Mouse (Mus musculus) adrenal gland, adult 2 months (tissue): Measurements from ENCODE around the gene Usp5. TPM values are rescaled to one million over a fixed set of nuclear protein-coding genes. Genes with fewer than 3 reads are reported as not detected.
A peak's percentile ranks its signal among the peaks of the same experiment; 100 is the strongest.

ENCODE experiments used
- DNase-seq: peaks from one replicate; pipeline ENCODE4 v3.0.0; 2021
- long read RNA-seq: library from polyadenylated mRNA; stranded (forward); transcript quantifications from one replicate; pipeline ENCODE4 v2.0.0, GENCODE M21; 2021
- polyA plus RNA-seq: library from polyadenylated mRNA; depleted of rRNA; stranded (reverse); fragments of >200 nt; gene quantifications from 2 replicates; pipeline ENCODE4 v1.2.3, GENCODE M21; 2012; rRNA removed
- total RNA-seq, 2 experiments: library from RNA; stranded (reverse); gene quantifications; 2 replicates each; pipeline ENCODE4 v1.2.3; 2021

Usp5 gene
- total RNA-seq (100 to 1,000 TPM; 103 to 132 TPM), polyA plus RNA-seq (102 and 111 TPM in 2 replicates)
- long read RNA-seq, transcript Usp5-202 (20 exons, 3,076 nt): major isoform, 115 of 152 reads
- long read RNA-seq, partial matches to known transcripts: 18 of 152 reads
- long read RNA-seq, other reads (novel, unspliced or antisense): 14 of 152 reads

GRCm38 (mm10) chr6:124828868-124829798 lies at the start of gene Usp5, which contains the start of gene Cdca3:
Gene Usp5, minus strand, starts transcription at chr6:124829484.
Gene Cdca3, plus strand, starts transcription at chr6:124829547.
- peak; percentile 100 for DNase-seq

GRCm38 (mm10) chr6:124874348-124874747 lies 45.1 kb upstream of the Usp5 start:
- no peak for DNase-seq

- DNase-seq: no peak
Observed at GRCm38 (mm10) chr6:124866560-124866959, 37.3 kb upstream of the Usp5 start.

GRCm38 (mm10) chr6:124865766-124866362 lies 36.6 kb upstream of the Usp5 start:
- DNase-seq: no peak

GRCm38 (mm10) chr6:124863658-124864298 lies 34.5 kb upstream of the Usp5 start, which contains the start of gene Gpr162:
Gene Gpr162, minus strand, starts transcription at chr6:124863983.
- DNase-seq: peak; percentile 61

DNA sequence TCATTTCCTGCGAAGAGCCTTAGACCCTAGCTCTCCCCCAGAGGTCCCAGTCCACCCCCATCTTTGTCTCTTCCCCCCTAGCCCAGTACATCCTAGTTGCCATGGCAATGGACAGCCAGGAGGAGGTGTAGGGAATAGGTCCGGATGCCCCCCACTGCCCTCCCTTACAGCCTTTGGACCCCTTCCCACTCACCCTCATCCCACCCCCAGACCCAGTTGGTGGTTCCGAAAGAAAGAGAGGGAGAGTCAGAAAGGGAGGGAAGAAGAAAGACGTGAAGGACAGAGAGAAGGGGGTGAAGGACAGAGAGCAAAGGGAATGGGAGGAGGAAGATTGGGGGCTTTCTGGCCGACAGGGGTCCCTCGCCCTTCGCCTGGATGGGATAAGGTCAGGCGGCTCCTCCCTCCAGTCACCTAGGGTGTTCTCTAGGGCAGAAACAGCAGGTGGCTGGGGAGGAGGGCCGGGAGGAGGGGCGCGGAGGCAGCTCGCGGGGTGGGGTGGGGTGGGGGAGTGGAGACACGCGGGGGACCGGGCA lies 33.9 kb upstream of the Usp5 start:
- DNase-seq: no peak

DNA sequence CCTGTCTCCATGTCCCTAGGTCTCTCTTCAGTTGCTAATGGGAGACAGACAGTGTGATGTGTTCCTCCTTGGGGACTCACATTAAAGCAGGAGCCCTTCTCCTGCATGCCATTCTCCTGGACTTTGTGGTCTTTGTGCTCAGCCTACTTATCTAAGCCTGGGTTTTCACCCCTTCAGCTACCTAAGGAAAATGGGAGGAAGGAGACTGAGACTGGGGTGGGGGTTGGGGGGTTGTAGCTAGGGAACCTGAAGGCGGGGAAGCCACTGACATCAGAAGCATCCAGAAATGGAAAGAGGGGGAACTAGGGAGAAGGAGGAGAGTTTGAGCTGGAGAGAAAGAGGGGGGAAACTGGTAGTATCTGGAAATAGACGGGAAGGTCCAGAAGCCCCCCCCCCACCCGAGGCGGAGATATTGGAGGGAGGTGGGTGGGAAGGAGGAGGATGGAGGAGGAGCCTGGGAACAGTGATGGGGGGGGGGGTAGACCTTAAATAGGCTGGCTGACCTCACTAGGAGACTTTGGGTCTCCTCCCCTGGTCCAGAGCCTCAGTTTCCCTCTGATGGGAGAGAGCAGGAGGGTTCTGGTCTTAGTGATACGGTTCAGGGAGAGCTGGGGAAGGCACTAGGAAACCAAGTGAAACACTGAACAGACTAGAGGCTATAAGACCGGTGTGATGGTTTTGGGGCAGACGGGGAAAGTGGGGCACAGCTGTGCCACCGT lies 33.3 kb upstream of the Usp5 start:
- DNase-seq: no peak

- no peak for DNase-seq
Observed at GRCm38 (mm10) chr6:124861802-124862201, 32.5 kb upstream of the Usp5 start.

GRCm38 (mm10) chr6:124861266-124861665 lies 32.0 kb upstream of the Usp5 start:
- no peak for DNase-seq

DNA sequence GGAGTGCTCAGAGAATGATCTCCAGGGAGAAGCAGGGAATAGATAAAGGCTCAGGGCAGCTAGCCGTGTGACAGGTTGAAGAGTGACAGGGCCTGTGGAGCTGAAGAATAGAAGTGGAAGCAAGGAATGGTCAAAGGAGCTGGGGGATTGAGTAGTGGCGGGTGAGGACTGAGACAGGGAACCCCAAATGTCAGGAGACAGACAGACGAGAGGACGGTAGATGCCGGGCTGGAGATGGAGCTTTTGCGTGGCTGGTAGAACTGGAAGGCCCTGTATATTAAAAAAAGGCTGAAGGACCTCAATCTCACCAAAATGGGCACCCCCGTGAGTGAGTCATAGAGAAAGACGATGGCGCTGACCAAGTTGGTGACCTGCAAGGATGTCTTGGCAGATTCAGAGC lies 31.2 kb upstream of the Usp5 start:
- DNase-seq: no peak

DNA sequence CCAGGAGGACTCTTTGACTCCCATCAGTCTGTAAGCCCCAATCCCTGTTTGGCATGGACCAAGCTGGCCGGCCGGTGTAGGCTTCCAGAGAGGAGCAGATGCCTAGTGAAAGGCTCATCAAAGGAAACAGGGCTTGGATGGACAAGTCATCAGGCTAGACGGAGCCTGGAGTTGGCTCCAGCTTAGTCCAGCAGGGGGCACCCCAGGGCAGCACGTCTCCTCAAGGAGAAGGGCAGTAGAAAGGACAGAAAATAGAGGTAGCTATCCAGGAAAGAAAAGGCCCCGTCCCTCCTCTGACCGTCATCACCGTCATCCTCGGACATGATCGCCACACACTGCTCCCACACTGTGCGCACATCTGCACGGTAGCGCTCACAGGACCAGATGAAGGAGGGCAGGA lies 30.4 kb upstream of the Usp5 start:
- DNase-seq: peak; percentile 90

GRCm38 (mm10) chr6:124858561-124859318 lies 29.5 kb upstream of the Usp5 start:
- DNase-seq: no peak

DNA sequence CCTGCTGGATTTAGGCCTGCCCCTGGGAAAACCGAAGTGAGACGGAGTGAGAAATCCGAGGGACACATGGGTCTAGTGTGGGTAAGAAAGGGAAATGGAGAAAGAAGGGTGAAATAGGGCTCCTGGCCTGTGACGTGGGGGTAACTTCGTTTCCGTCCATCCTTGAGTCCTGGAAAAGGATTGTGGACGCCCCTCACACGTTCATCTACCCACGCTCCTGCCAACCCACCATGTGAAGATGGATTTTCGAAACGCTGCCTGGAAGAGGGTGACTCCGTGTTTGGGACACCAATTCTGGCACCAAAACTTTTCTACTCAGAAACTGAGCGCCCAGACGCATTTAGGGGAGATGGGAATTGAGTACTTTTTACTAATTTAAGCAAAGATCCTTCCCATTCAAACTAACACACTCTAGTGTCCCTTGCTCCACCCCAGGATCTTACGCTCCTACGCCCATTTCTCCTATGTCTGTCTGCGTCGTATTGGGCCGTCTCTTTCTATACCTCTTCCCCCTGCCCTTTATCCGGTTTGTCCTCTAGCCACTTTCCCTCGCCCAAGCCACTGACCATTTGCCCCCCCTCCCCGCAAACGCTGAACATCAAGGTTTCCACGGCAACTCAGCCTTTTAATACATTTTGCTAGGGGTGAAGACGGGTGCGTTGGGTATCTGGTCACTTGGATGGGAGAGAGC lies 28.7 kb upstream of the Usp5 start:
- no peak for DNase-seq

GRCm38 (mm10) chr6:124856916-124857839 lies 27.9 kb upstream of the Usp5 start, which contains the start of gene P3h3:
Gene P3h3, minus strand, starts transcription at chr6:124857752.
- peak; percentile 86 for DNase-seq

DNA sequence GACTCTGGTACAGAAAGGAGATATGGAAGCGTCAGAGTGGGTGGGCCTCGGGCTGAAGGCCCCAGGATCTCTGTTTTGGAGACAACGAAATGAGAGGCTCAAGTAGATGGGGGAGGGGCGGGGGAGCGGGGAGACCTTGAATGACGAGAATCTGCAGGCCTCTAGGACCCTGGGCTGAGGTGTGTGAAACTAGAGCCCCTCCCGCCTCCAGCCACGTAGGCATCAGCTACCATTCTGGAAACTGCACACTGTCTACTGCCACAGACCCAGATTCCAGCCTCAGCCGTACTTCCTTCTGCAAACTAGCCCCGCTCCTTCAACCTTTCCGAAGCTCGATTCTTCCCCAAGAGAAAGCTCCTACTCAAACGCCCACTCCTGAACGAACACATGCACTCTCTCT lies 27.0 kb upstream of the Usp5 start:
- DNase-seq: no peak

DNA sequence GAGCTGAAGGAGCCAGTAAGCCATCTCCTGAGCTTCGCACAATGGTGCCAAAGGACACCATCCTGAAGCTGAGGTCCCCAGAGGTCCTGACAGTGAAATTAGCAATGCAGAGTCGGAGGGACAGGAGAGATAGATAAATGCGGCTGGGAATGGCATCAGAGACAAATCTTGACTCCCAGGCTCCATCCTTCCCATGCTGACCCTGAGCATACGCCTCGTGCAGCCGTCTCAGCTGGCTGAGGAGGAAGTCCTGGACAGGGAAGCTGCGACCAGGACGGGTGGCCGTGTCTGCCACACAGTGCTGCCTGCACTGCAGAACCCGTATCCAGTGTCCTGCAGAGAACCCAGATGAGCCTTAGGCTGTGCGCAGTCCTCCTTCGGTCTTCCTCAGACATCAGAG lies 25.4 kb upstream of the Usp5 start:
- no peak for DNase-seq

DNA sequence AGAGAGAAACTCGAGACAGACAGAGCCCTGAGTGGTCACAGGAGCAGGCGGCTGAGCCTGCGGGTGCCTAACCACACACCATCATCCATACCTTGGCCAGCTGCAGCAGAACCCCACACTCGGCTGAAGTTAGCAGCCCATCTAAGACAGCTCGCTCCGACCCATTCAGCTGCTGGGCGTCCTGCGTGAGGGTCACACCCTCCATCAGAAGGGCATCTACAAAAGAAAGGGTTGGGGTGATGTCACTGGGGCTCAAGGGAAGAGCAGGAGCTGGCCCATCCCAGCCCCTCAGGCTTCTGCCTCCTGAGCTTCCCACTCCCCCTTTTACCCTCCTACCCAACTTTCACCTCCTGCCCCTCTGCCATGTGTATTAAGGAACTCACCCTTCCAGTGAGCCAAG lies 21.3 kb upstream of the Usp5 start:
- DNase-seq: no peak

DNA sequence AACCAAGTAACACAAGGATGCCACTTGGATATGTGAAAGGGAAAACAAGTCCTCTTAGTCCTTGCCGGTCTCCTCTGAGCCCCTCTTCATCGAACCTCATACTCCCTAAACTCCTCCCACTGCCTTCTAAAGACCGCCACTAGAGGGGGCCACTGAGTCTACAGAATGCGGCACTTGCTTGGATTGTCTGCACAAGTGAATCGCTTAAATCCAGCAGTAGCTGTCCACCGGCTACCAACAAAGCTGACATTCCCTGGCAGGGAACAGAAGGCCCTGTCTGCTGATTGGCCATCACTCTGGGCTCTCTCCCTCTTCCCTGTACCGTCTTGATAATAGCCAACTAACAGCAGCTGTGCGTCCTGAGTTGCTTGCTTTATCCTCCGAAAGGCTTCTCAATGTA lies 18.0 kb upstream of the Usp5 start:
- peak; percentile 88 for DNase-seq
